Mouse (Mus musculus): ENCODE measurements around the gene Trmt61a.
A peak's percentile ranks its signal among the peaks of the same experiment; 100 is the strongest.

The Trmt61a gene

GRCm38 (mm10) chr12:111672581-111672980 is 5.3 kb upstream of the Trmt61a start:
- no peak for DNase-seq (ENCODE audit: low spot score)

GRCm38 (mm10) chr12:111674850-111675486 is 2.9 kb upstream of the Trmt61a start:
- DNase-seq (ENCODE audit: low spot score), result no peak

- no peak for DNase-seq (ENCODE audit: low spot score)
Measured at GRCm38 (mm10) chr12:111675797-111676580, 1.9 kb upstream of the Trmt61a start.

- no peak for DNase-seq (ENCODE audit: low spot score)
Measured at GRCm38 (mm10) chr12:111677421-111677820, 484 bp upstream of the Trmt61a start.

- no peak for DNase-seq (ENCODE audit: low spot score)
Measured at GRCm38 (mm10) chr12:111678670-111678933, 697 bp downstream of the Trmt61a start.

- DNase-seq (ENCODE audit: low spot score), result no peak
Measured at GRCm38 (mm10) chr12:111678997-111679396, 1.1 kb downstream of the Trmt61a start.

- no peak for DNase-seq (ENCODE audit: low spot score)
Measured at GRCm38 (mm10) chr12:111680661-111681060, 2.8 kb downstream of the Trmt61a start.

GRCm38 (mm10) chr12:111681305-111681704 is 3.4 kb downstream of the Trmt61a start:
- no peak for DNase-seq (ENCODE audit: low spot score)

- DNase-seq (ENCODE audit: low spot score), result no peak
Measured at GRCm38 (mm10) chr12:111682003-111682402, 4.1 kb downstream of the Trmt61a start.

- DNase-seq (ENCODE audit: low spot score), result no peak
Measured at GRCm38 (mm10) chr12:111682806-111683205, 4.9 kb downstream of the Trmt61a start.

GRCm38 (mm10) chr12:111686390-111686789 is 8.5 kb downstream of the Trmt61a start:
- no peak for DNase-seq (ENCODE audit: low spot score)

GRCm38 (mm10) chr12:111687350-111688068 is 9.6 kb downstream of the Trmt61a start:
- DNase-seq (ENCODE audit: low spot score), result no peak

GRCm38 (mm10) chr12:111688069-111688428 is 10.1 kb downstream of the Trmt61a start:
- no peak for DNase-seq (ENCODE audit: low spot score)

GRCm38 (mm10) chr12:111689426-111689825 is 11.5 kb downstream of the Trmt61a start:
- DNase-seq (ENCODE audit: low spot score), result no peak

GRCm38 (mm10) chr12:111691346-111691872 is 13.5 kb downstream of the Trmt61a start:
- DNase-seq (ENCODE audit: low spot score), result no peak

GRCm38 (mm10) chr12:111692899-111693298 is 15.0 kb downstream of the Trmt61a start:
- DNase-seq (ENCODE audit: low spot score), result no peak

- DNase-seq (ENCODE audit: low spot score), result peak; percentile 82
Measured at GRCm38 (mm10) chr12:111693341-111694270, 15.7 kb downstream of the Trmt61a start.

- no peak for DNase-seq (ENCODE audit: low spot score)
Measured at GRCm38 (mm10) chr12:111694271-111694781, 16.4 kb downstream of the Trmt61a start.

GRCm38 (mm10) chr12:111694880-111695804 is 17.2 kb downstream of the Trmt61a start:
- DNase-seq (ENCODE audit: low spot score), result no peak

- no peak for DNase-seq (ENCODE audit: low spot score)
Measured at GRCm38 (mm10) chr12:111696239-111696638, 18.3 kb downstream of the Trmt61a start.
